Mouse (Mus musculus): ENCODE results near the gene Sowahd. TPM values are rescaled to one million over a fixed set of nuclear protein-coding genes. Genes with fewer than 3 reads are reported as not detected.
"Not testable (repeated sequence)": the region's sequence is repeated elsewhere in the genome, so short reads cannot be mapped to it uniquely, and the experiment has no call there.

Sowahd gene
- polyA plus RNA-seq, 2 experiments, result 0.02 TPM; not detected in 1

DNA sequence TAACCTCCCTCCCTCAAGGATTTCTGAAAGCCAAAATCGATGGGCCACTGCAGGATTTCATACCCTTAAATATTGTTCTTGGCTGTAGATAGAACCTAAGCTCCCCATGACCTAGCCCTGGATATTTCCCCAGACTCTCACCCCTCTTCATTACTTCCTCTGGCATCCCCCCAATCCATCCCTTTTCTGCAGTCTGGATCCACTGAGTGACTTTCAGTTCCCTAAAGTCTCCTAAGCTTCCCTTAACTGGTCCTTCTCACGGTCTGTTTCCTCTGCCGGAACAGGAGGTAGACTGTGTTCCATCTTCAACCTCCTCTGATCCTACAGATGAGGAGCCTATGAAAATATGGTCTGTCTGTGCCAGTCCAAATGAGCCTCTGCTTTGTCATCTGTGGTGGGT, 18.7 kb downstream of the Sowahd start:
- H3K9me3 ChIP-seq (ENCODE audit: control insufficient read depth, low read length), result no peaks in the 10 kb centered on the region
- H3K4me2 ChIP-seq (ENCODE audit: low read depth), result no peak overlapping the region
- no peaks in the 10 kb centered on the region for H3K36me3 ChIP-seq (replicated peaks; ENCODE audit: control insufficient read depth, insufficient read depth, low read depth)
- H3K4me1 ChIP-seq (replicated peaks; ENCODE audit: control insufficient read depth in 2 of 2, insufficient read depth in 2 of 2, low read length in 1 of 2), result no peaks in the 10 kb centered on the region
- H3K4me3 ChIP-seq (ENCODE audit: insufficient read depth in 1 of 2, low read depth in 2 of 2, low read length in 2 of 2), result no peak overlapping the region
- TF ChIP-seq CTCF (IDR thresholded peaks at IDR 0.05; ENCODE audit: low read depth) (no peak), EP300 (IDR thresholded peaks at IDR 0.05; ENCODE audit: low read depth) (no peak)
- 57% methylated on average over 3 of the region's 3 CpGs for WGBS (ENCODE audit: insufficient replicate concordance)
- no peak for DNase-seq (ENCODE audit: low read depth in 3 of 3, low spot score in 3 of 3)
- H3K27me3 ChIP-seq (ENCODE audit: control insufficient read depth, insufficient read depth, low read length), result no peaks in the 10 kb centered on the region
- H3K27ac ChIP-seq, result no peak overlapping the region
- no peak overlapping the region for H3K9ac ChIP-seq (replicated peaks)
- no peak for ATAC-seq (ENCODE audit: insufficient read depth)

DNA sequence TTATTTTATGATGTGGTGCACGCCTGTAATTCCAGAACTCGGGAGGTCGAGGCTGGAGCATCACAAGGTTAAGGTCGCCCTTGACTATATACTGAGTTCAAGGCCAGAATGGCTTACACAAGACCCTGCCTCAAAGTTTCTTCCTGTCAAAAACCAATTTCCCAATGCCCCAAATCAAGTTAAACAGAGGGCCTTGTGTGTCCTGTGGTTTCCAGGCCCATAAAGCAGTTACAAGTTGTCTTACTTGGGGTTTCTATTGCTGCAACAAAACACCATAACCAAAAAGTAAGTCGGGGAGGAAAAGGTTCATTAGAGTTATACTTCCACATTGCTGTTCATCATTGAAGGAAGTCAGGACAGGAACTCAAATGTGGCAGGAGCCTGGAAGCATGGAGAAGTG, 20.1 kb downstream of the Sowahd start:
- 60% methylated on average over 5 of the region's 5 CpGs for WGBS (ENCODE audit: insufficient replicate concordance)
- no peaks in the 10 kb centered on the region for H3K9me3 ChIP-seq (ENCODE audit: control insufficient read depth, low read length)
- no peak for DNase-seq (ENCODE audit: low read depth in 3 of 3, low spot score in 3 of 3)
- H3K27me3 ChIP-seq (ENCODE audit: control insufficient read depth, insufficient read depth, low read length), result no peaks in the 10 kb centered on the region
- no peaks in the 10 kb centered on the region for H3K4me1 ChIP-seq (replicated peaks; ENCODE audit: control insufficient read depth in 2 of 2, insufficient read depth in 2 of 2, low read length in 1 of 2)
- H3K4me3 ChIP-seq (ENCODE audit: insufficient read depth in 1 of 2, low read depth in 2 of 2, low read length in 2 of 2), result no peak overlapping the region
- TF ChIP-seq EP300 (IDR thresholded peaks at IDR 0.05; ENCODE audit: low read depth) (no peak), CTCF (IDR thresholded peaks at IDR 0.05; ENCODE audit: low read depth) (no peak)
- no peak overlapping the region for H3K9ac ChIP-seq (replicated peaks)
- no peak overlapping the region for H3K4me2 ChIP-seq (ENCODE audit: low read depth)
- H3K36me3 ChIP-seq (replicated peaks; ENCODE audit: control insufficient read depth, insufficient read depth, low read depth), result no peaks in the 10 kb centered on the region
- ATAC-seq (ENCODE audit: insufficient read depth), result no peak
- no peak overlapping the region for H3K27ac ChIP-seq

DNA sequence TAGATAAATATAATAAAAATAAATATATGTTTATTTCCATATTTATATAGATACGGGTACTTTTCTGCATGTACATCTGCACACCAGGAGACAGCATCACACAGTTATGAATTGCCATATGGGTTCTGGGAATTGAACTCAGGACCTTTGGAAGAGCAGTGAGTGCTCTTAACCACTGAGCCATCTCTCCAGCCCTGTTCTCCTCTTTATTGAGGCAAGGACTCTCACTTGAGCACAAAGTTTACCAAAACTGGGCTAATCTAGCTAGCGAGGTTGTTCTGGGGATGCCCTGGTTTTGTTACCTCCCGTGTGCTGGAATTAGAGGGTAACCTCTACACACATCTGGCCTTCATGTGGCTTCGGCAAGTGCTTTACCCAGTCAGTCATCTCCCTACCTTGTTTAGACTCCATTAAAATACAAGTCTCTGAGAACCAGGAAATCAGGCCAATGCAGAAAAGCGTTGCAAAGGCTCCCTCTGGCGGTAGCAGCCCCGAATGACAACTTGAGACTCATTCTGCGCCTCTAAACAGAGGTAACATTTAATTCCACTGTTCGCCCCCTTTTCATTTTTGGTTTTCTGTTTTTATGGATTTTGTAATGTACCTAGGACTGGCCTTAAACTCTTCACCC, 25.7 kb downstream of the Sowahd start:
- no peak overlapping the region for H3K27ac ChIP-seq
- H3K27me3 ChIP-seq (ENCODE audit: control insufficient read depth, insufficient read depth, low read length), result no peaks in the 10 kb centered on the region
- 28% methylated on average over 9 of the region's 9 CpGs for WGBS (ENCODE audit: insufficient replicate concordance)
- no peak overlapping the region for H3K4me2 ChIP-seq (ENCODE audit: low read depth)
- H3K9me3 ChIP-seq (ENCODE audit: control insufficient read depth, low read length), result no peaks in the 10 kb centered on the region
- H3K9ac ChIP-seq (replicated peaks), result no peak overlapping the region
- TF ChIP-seq CTCF (IDR thresholded peaks at IDR 0.05; ENCODE audit: low read depth) (peak; percentile 81), EP300 (IDR thresholded peaks at IDR 0.05; ENCODE audit: low read depth) (no peak)
- DNase-seq (ENCODE audit: low read depth in 3 of 3, low spot score in 3 of 3) (peak in 1 of 3 experiments; percentile 23), ATAC-seq (ENCODE audit: insufficient read depth) (no peak)
- H3K4me3 ChIP-seq (ENCODE audit: insufficient read depth in 1 of 2, low read depth in 2 of 2, low read length in 2 of 2), result no peak overlapping the region
- H3K4me1 ChIP-seq (replicated peaks; ENCODE audit: control insufficient read depth in 2 of 2, insufficient read depth in 2 of 2, low read length in 1 of 2), result no peaks in the 10 kb centered on the region
- no peaks in the 10 kb centered on the region for H3K36me3 ChIP-seq (replicated peaks; ENCODE audit: control insufficient read depth, insufficient read depth, low read depth)

DNA sequence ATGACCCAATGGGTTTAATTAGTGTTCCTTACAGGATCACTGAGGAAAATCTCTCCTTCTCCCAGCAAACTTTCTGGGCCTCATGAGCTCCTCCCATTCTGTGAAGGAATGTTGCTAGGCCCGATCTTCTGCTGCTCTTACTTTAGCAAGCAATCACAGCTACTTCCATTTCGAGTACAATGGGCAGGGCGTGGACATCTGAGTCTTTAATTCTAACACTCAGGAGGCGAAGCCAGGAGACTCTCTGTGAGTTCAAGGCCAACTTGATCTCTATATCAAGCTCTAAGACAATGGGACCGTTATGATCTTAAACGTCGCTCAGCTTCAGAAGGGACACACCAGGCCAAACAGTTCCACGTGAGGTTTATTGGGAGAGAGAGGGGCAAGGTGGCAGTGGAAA, 28.0 kb downstream of the Sowahd start:
- no peak overlapping the region for H3K4me3 ChIP-seq (ENCODE audit: insufficient read depth in 1 of 2, low read depth in 2 of 2, low read length in 2 of 2)
- 55% methylated on average over 8 of the region's 8 CpGs for WGBS (ENCODE audit: insufficient replicate concordance)
- ATAC-seq (ENCODE audit: insufficient read depth), result no peak
- H3K9me3 ChIP-seq (ENCODE audit: control insufficient read depth, low read length), result no peaks in the 10 kb centered on the region
- H3K27me3 ChIP-seq (ENCODE audit: control insufficient read depth, insufficient read depth, low read length), result no peaks in the 10 kb centered on the region
- peaks cover 2% of the 10 kb centered on the region for H3K36me3 ChIP-seq (replicated peaks; ENCODE audit: control insufficient read depth, insufficient read depth, low read depth)
- no peak overlapping the region for H3K27ac ChIP-seq
- H3K9ac ChIP-seq (replicated peaks), result no peak overlapping the region
- no peak for TF ChIP-seq CTCF (IDR thresholded peaks at IDR 0.05; ENCODE audit: low read depth)
- no peak for TF ChIP-seq EP300 (IDR thresholded peaks at IDR 0.05; ENCODE audit: low read depth)
- no peak for DNase-seq (ENCODE audit: low read depth in 3 of 3, low spot score in 3 of 3)
- no peak overlapping the region for H3K4me2 ChIP-seq (ENCODE audit: low read depth)
- no peaks in the 10 kb centered on the region for H3K4me1 ChIP-seq (replicated peaks; ENCODE audit: control insufficient read depth in 2 of 2, insufficient read depth in 2 of 2, low read length in 1 of 2)

DNA sequence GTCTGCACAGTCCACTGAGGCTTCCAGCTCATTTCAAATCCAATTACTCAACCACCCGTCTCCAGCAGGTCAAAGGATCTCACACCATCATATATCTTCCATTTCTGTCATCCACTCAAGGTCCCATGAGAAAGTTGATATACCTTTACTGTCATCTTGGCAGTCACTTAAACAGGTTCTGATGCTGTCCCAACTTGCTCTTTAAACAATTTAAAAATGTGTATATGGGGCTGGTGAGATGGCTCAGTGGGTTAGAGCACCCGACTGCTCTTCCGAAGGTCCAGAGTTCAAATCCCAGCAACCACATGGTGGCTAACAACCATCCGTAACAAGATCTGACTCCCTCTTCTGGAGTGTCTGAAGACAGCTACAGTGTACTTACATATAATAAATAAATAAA, 31.7 kb downstream of the Sowahd start:
- not testable (repeated sequence) for H3K4me1 ChIP-seq (replicated peaks; ENCODE audit: control insufficient read depth in 2 of 2, insufficient read depth in 2 of 2, low read length in 1 of 2); ATAC-seq (ENCODE audit: insufficient read depth); H3K4me3 ChIP-seq (ENCODE audit: insufficient read depth in 1 of 2, low read depth in 2 of 2, low read length in 2 of 2); H3K4me2 ChIP-seq (ENCODE audit: low read depth); H3K9me3 ChIP-seq (ENCODE audit: control insufficient read depth, low read length); DNase-seq (ENCODE audit: low read depth in 3 of 3, low spot score in 3 of 3); H3K27ac ChIP-seq; H3K9ac ChIP-seq (replicated peaks); H3K27me3 ChIP-seq (ENCODE audit: control insufficient read depth, insufficient read depth, low read length)
- H3K36me3 ChIP-seq (replicated peaks; ENCODE audit: control insufficient read depth, insufficient read depth, low read depth), result peaks cover 17% of the 10 kb centered on the region
- 61% methylated on average over 3 of the region's 4 CpGs for WGBS (ENCODE audit: insufficient replicate concordance)
